Mouse (Mus musculus): ENCODE measurements around the gene Cox7a2. TPM values are rescaled to one million over a fixed set of nuclear protein-coding genes. Genes with fewer than 3 reads are reported as not detected.
A peak's percentile ranks its signal among the peaks of the same experiment; 100 is the strongest.

The Cox7a2 gene
- total and polyA plus RNA-seq, 2 experiments from 2014 or later, result 435 to 956 TPM

GRCm38 (mm10) chr9:79718481-79719370 is 41.0 kb downstream of the Cox7a2 start, which contains the start of gene Col12a1:
Gene Col12a1, minus strand, starts transcription at chr9:79718831.
- no peak within 1 kb of the TSS for H3K27ac ChIP-seq (ENCODE audit: low read depth, low read length)
- DNase-seq (peak; percentile 60), ATAC-seq (peak; percentile 44)
- no peaks in the 10 kb centered on the region for H3K9me3 ChIP-seq (ENCODE audit: low read length)
- under 1% methylated on average over 64 of the region's 64 CpGs for WGBS
- no peaks in the 10 kb centered on the region for H3K36me3 ChIP-seq (ENCODE audit: insufficient read depth)
- peaks cover 22% of the 10 kb centered on the region; the same call in 1 of the 2 replicates for H3K4me1 ChIP-seq (ENCODE audit: insufficient read depth)
- H3K4me2 ChIP-seq (ENCODE audit: low read depth), result peak within 1 kb of the TSS; percentile 87
- H3K4me3 ChIP-seq (ENCODE audit: low read depth, low read length), result peak within 1 kb of the TSS; percentile 44
- peaks cover 33% of the 10 kb centered on the region for H3K27me3 ChIP-seq (ENCODE audit: insufficient read depth, low read length)
- TF ChIP-seq CTCF (IDR thresholded peaks at IDR 0.05; ENCODE audit: low read depth), result no peak; the same call in 1 of the 2 replicates
- H3K9ac ChIP-seq, result peak within 1 kb of the TSS; percentile 40

DNA sequence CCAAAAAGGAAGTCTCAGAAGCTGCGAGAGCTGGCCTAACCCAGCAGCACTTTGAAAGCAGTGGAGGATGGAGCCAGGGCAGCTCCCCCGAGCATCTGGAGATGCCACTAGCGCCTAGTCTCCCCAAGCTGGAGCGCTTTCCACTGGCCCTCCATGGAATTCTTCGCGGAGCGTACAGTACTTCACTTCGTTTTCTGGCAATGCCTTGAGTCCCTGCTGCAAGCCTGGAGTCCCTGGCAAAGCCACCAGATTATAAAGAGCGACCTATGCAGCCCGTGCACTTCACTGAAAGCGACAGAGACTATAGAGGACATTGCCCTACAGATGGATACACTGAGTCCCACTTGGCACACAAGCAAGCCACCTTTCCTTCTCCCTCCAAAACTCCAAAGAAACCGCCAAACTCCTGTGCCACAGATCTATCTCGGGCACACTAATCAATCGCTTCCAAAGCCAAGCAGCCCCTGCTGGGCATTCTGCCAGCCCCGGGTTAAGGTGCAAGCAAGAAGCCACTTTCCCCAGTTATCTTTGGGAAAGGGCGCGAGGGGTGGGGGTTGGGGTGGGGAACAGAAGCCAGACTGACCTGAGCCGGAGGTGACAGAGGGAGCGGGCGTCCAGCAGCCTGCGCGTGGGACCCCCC is 41.7 kb downstream of the Cox7a2 start:
- under 1% methylated on average over 22 of the region's 22 CpGs for WGBS
- Histone ChIP-seq H3K4me2 (ENCODE audit: low read depth) (peak overlapping the region; percentile 87), H3K4me1 (ENCODE audit: insufficient read depth) (peaks cover 22% of the 10 kb centered on the region; the same call in 1 of the 2 replicates), H3K27ac (ENCODE audit: low read depth, low read length) (no peak overlapping the region), H3K27me3 (ENCODE audit: insufficient read depth, low read length) (peaks cover 33% of the 10 kb centered on the region), H3K9me3 (ENCODE audit: low read length) (no peaks in the 10 kb centered on the region), H3K36me3 (ENCODE audit: insufficient read depth) (no peaks in the 10 kb centered on the region), H3K9ac (peak overlapping the region; percentile 40), H3K4me3 (ENCODE audit: low read depth, low read length) (peak overlapping the region; percentile 44)
- ATAC-seq (no peak), DNase-seq (peak; percentile 36)
- TF ChIP-seq CTCF (IDR thresholded peaks at IDR 0.05; ENCODE audit: low read depth), result no peak

- 0 out of 2 replicates have a peak overlapping the region, but pooled peaks have one; percentile 10 for H3K9ac ChIP-seq
These were observed 42.5 kb downstream of the Cox7a2 start for GRCm38 (mm10) chr9:79716909-79717835.

DNA sequence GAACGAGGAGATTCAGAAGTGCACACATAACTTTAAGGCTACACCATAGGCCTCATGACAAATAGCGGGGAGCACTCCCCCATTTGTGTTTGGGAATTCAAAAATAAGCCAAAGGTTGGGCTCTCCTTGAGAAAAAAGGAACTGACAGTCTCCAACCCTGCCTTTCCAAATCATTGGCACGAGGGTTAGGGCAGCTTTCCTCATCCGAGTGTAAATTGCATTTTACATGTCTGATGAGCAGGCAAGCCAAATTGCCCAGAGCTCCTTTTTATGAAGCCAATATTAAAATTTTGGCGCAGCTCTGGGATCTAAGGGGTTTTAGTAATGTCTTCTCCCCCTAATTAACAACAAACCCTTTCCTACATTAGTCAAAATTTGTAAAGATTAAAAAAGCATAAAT is 43.2 kb downstream of the Cox7a2 start:
- Histone ChIP-seq H3K4me2 (ENCODE audit: low read depth) (peak overlapping the region; percentile 87), H3K9me3 (ENCODE audit: low read length) (no peaks in the 10 kb centered on the region), H3K4me1 (ENCODE audit: insufficient read depth) (peaks cover 22% of the 10 kb centered on the region; the same call in 1 of the 2 replicates), H3K27ac (ENCODE audit: low read depth, low read length) (no peak overlapping the region), H3K27me3 (ENCODE audit: insufficient read depth, low read length) (peaks cover 33% of the 10 kb centered on the region), H3K36me3 (ENCODE audit: insufficient read depth) (no peaks in the 10 kb centered on the region), H3K9ac (0 out of 2 replicates have a peak overlapping the region, but pooled peaks have one; percentile 10), H3K4me3 (ENCODE audit: low read depth, low read length) (peak overlapping the region; percentile 44)
- DNase-seq (peak; percentile 50), ATAC-seq (no peak)
- 14% methylated on average over 5 of the region's 5 CpGs for WGBS
- no peak for TF ChIP-seq CTCF (IDR thresholded peaks at IDR 0.05; ENCODE audit: low read depth)

More at GRCm38 (mm10) chr9:79716909-79717835, 42.5 kb downstream of the Cox7a2 start:
- peak; percentile 81 for TF ChIP-seq CTCF (IDR thresholded peaks at IDR 0.05; ENCODE audit: low read depth)
- no peaks in the 10 kb centered on the region for H3K36me3 ChIP-seq (ENCODE audit: insufficient read depth)
- DNase-seq (peak; percentile 89), ATAC-seq (peak; percentile 36; the same call in 1 of the 2 replicates)
- H3K4me1 ChIP-seq (ENCODE audit: insufficient read depth), result peaks cover 22% of the 10 kb centered on the region; the same call in 1 of the 2 replicates
- peak overlapping the region; percentile 87 for H3K4me2 ChIP-seq (ENCODE audit: low read depth)
- no peak overlapping the region for H3K27ac ChIP-seq (ENCODE audit: low read depth, low read length)
- H3K27me3 ChIP-seq (ENCODE audit: insufficient read depth, low read length), result peaks cover 33% of the 10 kb centered on the region
- H3K9me3 ChIP-seq (ENCODE audit: low read length), result no peaks in the 10 kb centered on the region
- WGBS, result 5% methylated on average over 23 of the region's 23 CpGs
- H3K4me3 ChIP-seq (ENCODE audit: low read depth, low read length), result peak overlapping the region; percentile 44

- 2% methylated on average over 16 of the region's 16 CpGs for WGBS
- no peak overlapping the region for H3K27ac ChIP-seq (ENCODE audit: low read depth, low read length)
- peak; percentile 31 for TF ChIP-seq CTCF (IDR thresholded peaks at IDR 0.05; ENCODE audit: low read depth)
- peaks cover 19% of the 10 kb centered on the region for H3K27me3 ChIP-seq (ENCODE audit: insufficient read depth, low read length)
- H3K36me3 ChIP-seq (ENCODE audit: insufficient read depth), result no peaks in the 10 kb centered on the region
- no peaks in the 10 kb centered on the region for H3K9me3 ChIP-seq (ENCODE audit: low read length)
- 0 out of 2 replicates have a peak overlapping the region, but pooled peaks have one; percentile 7 for H3K9ac ChIP-seq
- peak; percentile 55; the same call in 1 of the 2 replicates for ATAC-seq
- peaks cover 22% of the 10 kb centered on the region; the same call in 1 of the 2 replicates for H3K4me1 ChIP-seq (ENCODE audit: insufficient read depth)
- H3K4me3 ChIP-seq (ENCODE audit: low read depth, low read length), result peak overlapping the region; percentile 19
- H3K4me2 ChIP-seq (ENCODE audit: low read depth), result peak overlapping the region; percentile 49
- DNase-seq, result peak; percentile 56
These were observed 45.1 kb downstream of the Cox7a2 start for GRCm38 (mm10) chr9:79714471-79715045.

Other genes with a start within 250 kb of the Cox7a2 start
- gene Col12a1, start 41.0 kb downstream of the Cox7a2 start, total RNA-seq (2014; rRNA removed), result 12.4 and 29.8 TPM in 2 replicates
- gene Col12a1, start 41.0 kb downstream of the Cox7a2 start, polyA plus RNA-seq (2015; fragmentation: Nextera tagmentation; extraction: Ambion mirVana), result 5.2 and 7.0 TPM in 2 replicates
- gene Tmem30a, start 33.6 kb upstream of the Cox7a2 start, total RNA-seq (2014; rRNA removed), result 152 and 181 TPM in 2 replicates
- gene Tmem30a, start 33.6 kb upstream of the Cox7a2 start, polyA plus RNA-seq (2015; fragmentation: Nextera tagmentation; extraction: Ambion mirVana), result 78.9 and 104 TPM in 2 replicates